Mouse (Mus musculus) hindbrain, embryonic 14.5 days (tissue): ENCODE measurements around the gene Bcl3. TPM values are rescaled to one million over a fixed set of nuclear protein-coding genes. Genes with fewer than 3 reads are reported as not detected.

Source experiments
- ATAC-seq: fragments of 200-750 bp; cut with Nextera tagmentation; 2 replicates; pipeline ENCODE4 v1.8.0; 2017; ENCODE audit warnings: moderate number of reproducible peaks, mild to moderate bottlenecking, moderate TSS enrichment, moderate library complexity; ENCODE audit not compliant: low FRiP score
- DNase-seq: peaks from one replicate; pipeline ENCODE4 v3.0.0-alpha.2; 2015; ENCODE audit warnings: low spot score
- H3K27ac ChIP-seq: fragments of 300-500 bp; sonication (generic); 2 replicates; pipeline ENCODE4 v1.5.1; 2014; ENCODE audit warnings: mild to moderate bottlenecking, moderate library complexity
- H3K27me3 ChIP-seq: fragments of 300-500 bp; sonication (generic); 2 replicates; pipeline ENCODE4 v1.6.1; 2014; ENCODE audit warnings: mild to moderate bottlenecking, low read length, mixed read lengths; ENCODE audit not compliant: control insufficient read depth, insufficient read depth
- H3K36me3 ChIP-seq: fragments of 300-500 bp; sonication (generic); replicated peaks from 2 replicates; pipeline ENCODE4 v1.6.1; 2014; ENCODE audit not compliant: control insufficient read depth, insufficient read depth
- H3K4me1 ChIP-seq: fragments of 300-500 bp; sonication (generic); replicated peaks from 2 replicates; pipeline ENCODE4 v1.6.1; 2014; ENCODE audit warnings: antibody characterized with exemption, low read length, mixed read lengths; ENCODE audit not compliant: control insufficient read depth, insufficient read depth
- H3K4me2 ChIP-seq: fragments of 300-500 bp; sonication (generic); replicated peaks from 2 replicates; pipeline ENCODE4 v1.6.1; 2014; ENCODE audit warnings: mild to moderate bottlenecking, moderate library complexity
- H3K4me3 ChIP-seq: fragments of 300-500 bp; sonication (generic); replicated peaks from 2 replicates; pipeline ENCODE4 v1.5.1; 2014; ENCODE audit warnings: mild to moderate bottlenecking, low read length
- H3K9ac ChIP-seq: fragments of 300-500 bp; sonication (generic); 2 replicates; pipeline ENCODE4 v1.6.1; 2014
- H3K9me3 ChIP-seq: fragments of 300-500 bp; sonication (generic); 2 replicates; pipeline ENCODE4 v1.6.1; 2016; ENCODE audit warnings: low read length; ENCODE audit not compliant: control insufficient read depth
- WGBS: fragments of 180-500 bp; shearing (Covaris S2); extraction: QIAGEN DNeasy Blood & Tissue Kit; methylation state at CpG from one replicate; pipeline ENCODE4 v1.1.7; 2014; 5-methylcytosine and 5-hydroxymethylcytosine counted together
- polyA plus RNA-seq: library from polyadenylated mRNA; unstranded; fragments of >200 nt; fragmentation: Nextera tagmentation; extraction: Ambion mirVana; gene quantifications from 2 replicates; pipeline ENCODE4 v1.2.1, GENCODE M21; 2014

Gene Bcl3
- polyA plus RNA-seq, 1 experiment from 2014 or later: 0.58 TPM

DNA sequence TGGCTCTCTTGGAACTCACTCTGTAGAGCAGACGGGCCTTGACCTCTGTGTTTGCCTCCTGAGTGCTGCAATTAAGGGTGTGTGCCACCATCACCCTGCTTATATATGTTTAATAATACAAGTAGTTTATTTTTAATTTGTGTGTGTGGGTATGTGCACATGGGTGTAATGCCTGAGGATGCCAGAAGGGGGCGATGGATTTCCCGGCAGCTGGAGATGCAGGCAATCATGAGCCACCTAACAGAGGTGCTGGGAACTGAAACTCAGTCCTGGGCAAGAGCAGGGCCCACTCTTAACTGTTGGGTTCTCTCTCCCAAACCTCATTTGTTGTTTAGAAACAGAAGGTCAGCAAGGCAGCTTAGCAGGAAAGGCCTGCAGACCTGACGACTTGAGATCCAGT, 42.7 kb downstream of the Bcl3 start:
- Histone ChIP-seq H3K36me3 (no peaks in the 10 kb centered on the region), H3K27me3 (no peaks in the 10 kb centered on the region), H3K9ac (no peak overlapping the region), H3K4me2 (no peak overlapping the region), H3K9me3 (no peaks in the 10 kb centered on the region), H3K4me3 (no peak overlapping the region), H3K27ac (no peak overlapping the region), H3K4me1 (no peaks in the 10 kb centered on the region)
- ATAC-seq (no peak), DNase-seq (no peak)
- WGBS: 77% methylated on average over 4 of the region's 4 CpGs

DNA sequence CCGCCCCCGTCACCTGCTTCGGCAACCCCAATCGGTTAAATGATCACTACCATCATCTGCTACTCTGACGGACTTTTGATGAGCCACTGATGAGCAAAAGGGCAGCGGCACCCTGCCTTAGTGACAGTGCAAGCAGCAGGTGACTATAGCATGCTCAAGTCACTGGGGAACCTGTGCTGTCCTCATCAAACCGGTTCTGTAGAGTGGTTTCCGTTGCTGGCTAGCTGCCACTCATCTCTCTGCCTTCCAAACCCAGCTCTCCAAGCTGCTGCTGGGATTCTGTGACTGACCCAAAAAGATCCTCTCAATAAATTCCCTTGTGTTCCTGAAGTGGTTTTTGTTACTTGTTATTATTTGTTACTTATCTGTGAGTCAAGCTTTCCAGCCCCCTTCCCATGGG, 43.9 kb downstream of the Bcl3 start:
- H3K9me3 ChIP-seq: no peaks in the 10 kb centered on the region
- H3K27me3 ChIP-seq: no peaks in the 10 kb centered on the region
- no peak overlapping the region for H3K9ac ChIP-seq
- H3K4me2 ChIP-seq: no peak overlapping the region
- DNase-seq (no peak), ATAC-seq (no peak)
- 86% methylated on average over 8 of the region's 8 CpGs for WGBS
- H3K4me3 ChIP-seq: no peak overlapping the region
- H3K27ac ChIP-seq: no peak overlapping the region
- no peaks in the 10 kb centered on the region for H3K36me3 ChIP-seq
- H3K4me1 ChIP-seq: no peaks in the 10 kb centered on the region

DNA sequence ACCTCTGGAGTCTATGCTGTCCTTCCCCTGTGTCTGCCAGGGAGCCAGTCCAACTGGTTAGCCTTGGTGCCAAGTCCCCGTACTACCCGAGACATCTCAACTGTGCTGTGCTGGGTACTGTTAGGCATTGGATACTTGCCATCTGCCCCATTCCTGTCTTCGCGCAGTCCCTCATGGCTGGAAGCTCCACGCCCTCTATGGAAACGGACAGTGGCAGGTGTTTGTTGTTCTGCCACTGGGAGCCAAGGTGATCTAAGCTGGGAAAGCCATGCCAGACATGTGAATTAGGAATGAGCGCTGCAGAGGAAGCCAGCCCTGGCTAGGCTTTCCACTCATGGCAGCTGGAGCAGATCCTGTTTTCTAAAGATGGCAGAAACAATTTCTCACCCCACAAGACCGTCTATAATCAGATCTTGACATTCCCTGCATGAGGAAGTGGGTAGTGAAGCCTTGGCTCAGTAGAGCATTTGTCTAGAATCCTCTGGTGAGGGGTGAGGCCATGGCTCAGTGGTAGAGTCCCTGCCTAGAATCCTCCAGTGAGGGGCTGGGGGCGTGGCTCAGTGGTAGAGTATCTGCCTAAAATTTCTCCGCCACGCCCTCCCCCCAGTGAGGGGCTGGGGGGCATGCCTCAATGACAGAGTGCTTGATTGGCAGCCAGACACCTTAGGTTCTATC, 45.4 kb downstream of the Bcl3 start:
- Histone ChIP-seq H3K4me3 (no peak overlapping the region), H3K4me2 (no peak overlapping the region), H3K36me3 (no peaks in the 10 kb centered on the region), H3K9me3 (no peaks in the 10 kb centered on the region), H3K27ac (no peak overlapping the region), H3K9ac (no peak overlapping the region), H3K4me1 (no peaks in the 10 kb centered on the region), H3K27me3 (no peaks in the 10 kb centered on the region)
- DNase-seq: no peak
- no peak for ATAC-seq
- WGBS: 90% methylated on average over 11 of the region's 11 CpGs

DNA sequence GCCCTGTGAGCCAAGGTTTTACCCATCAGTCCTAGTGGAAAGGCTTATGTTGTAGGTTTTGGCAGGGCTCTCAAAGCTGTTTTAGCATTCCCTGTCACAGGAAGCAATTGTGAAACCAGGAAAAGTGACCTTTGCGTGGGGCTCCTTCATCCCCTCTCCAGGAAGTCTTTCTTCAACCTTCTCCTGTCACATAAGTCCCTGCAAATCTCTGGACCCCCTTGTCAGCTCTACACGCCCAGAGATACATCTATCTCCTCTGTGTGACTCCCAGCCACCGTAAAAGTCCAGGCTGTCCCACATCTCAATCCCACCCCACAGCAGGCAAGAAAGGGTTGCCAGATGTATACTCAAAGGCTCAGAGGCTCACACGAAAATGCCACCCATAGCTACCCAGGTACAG, 50.9 kb downstream of the Bcl3 start:
- Histone ChIP-seq H3K27ac (no peak overlapping the region), H3K4me2 (no peak overlapping the region), H3K4me1 (peaks cover 6% of the 10 kb centered on the region), H3K27me3 (peaks cover 38% of the 10 kb centered on the region), H3K36me3 (no peaks in the 10 kb centered on the region), H3K4me3 (no peak overlapping the region), H3K9me3 (no peaks in the 10 kb centered on the region), H3K9ac (no peak overlapping the region)
- ATAC-seq (no peak), DNase-seq (no peak)
- 62% methylated on average over 4 of the region's 4 CpGs for WGBS

GRCm38 (mm10) chr7:19770984-19771391, 51.6 kb downstream of the Bcl3 start, which contains the start of gene Bcam:
Gene Bcam, minus strand, starts transcription at chr7:19771016.
- 1% methylated on average over 9 of the region's 9 CpGs for WGBS
- Histone ChIP-seq H3K36me3 (no peaks in the 10 kb centered on the region), H3K27ac (no peak within 1 kb of the TSS), H3K4me1 (peaks cover 6% of the 10 kb centered on the region), H3K9ac (peak within 1 kb of the TSS; percentile 59), H3K9me3 (no peaks in the 10 kb centered on the region), H3K4me3 (peak within 1 kb of the TSS; percentile 35), H3K27me3 (peaks cover 38% of the 10 kb centered on the region), H3K4me2 (peak within 1 kb of the TSS; percentile 68)
- ATAC-seq (peak; percentile 12; the same call in 1 of the 2 replicates), DNase-seq (no peak)

- Histone ChIP-seq H3K9ac (peak overlapping the region; percentile 59), H3K27me3 (peaks cover 38% of the 10 kb centered on the region), H3K27ac (no peak overlapping the region), H3K4me1 (peaks cover 6% of the 10 kb centered on the region), H3K9me3 (no peaks in the 10 kb centered on the region), H3K4me2 (peak overlapping the region; percentile 68), H3K36me3 (no peaks in the 10 kb centered on the region), H3K4me3 (peak overlapping the region; percentile 35)
- WGBS: under 1% methylated on average over 28 of the region's 28 CpGs
- DNase-seq: peak; percentile 68
- ATAC-seq: peak; percentile 79
These were observed 52.2 kb downstream of the Bcl3 start for GRCm38 (mm10) chr7:19770375-19770754.

DNA sequence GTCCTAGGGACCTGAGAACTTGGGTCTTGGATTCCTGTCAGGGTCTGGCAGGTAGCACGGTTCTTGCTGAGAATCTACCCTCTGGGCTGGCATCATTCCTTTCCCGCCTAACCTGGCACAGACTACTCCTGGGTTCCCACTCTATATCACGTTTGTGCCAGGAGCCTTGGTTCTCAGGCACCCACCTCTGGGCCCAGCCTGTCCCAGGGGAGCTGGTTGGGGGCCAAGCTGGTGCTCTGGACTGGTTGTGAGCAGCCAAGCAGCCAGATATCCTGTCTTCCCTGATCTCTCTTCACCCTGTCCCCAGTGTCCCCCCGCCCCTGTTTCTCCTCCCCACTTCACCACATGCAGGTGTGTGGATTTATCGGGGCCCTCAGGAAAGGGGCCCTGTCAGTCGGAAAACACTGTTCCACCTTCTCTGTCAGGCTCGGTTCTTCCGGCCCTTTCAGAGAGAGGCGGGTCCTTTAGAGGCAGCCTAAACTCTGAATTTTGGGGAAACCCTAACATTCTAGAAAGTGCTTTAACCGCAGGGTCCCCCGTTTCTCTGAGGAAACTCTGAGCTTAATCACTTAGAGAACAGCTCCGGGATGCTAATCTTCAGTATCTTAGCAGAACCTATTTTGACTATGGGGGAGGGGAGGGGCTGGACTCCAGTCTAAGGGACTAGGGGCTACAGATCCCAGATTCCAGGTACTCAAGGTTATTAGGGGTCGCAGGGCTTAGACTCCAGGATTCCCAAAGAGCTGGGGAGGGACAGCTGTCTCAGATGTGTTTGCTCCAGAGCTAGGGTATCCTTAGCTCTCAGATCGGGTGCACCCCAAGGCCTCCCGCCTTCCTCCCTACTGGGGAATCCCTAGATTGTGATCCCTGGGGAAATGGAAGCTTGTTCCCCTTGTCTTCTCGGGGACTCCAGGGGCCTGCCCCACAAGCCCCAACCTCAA, 52.9 kb downstream of the Bcl3 start:
- no peak overlapping the region for H3K27ac ChIP-seq
- peak overlapping the region; percentile 68 for H3K4me2 ChIP-seq
- peaks cover 38% of the 10 kb centered on the region for H3K27me3 ChIP-seq
- peak overlapping the region; percentile 35 for H3K4me3 ChIP-seq
- H3K9me3 ChIP-seq: no peaks in the 10 kb centered on the region
- H3K9ac ChIP-seq: peak overlapping the region; percentile 59
- peaks cover 6% of the 10 kb centered on the region for H3K4me1 ChIP-seq
- no peak for ATAC-seq
- whole genome bisulfite sequencing: 11% methylated on average over 16 of the region's 16 CpGs
- no peak for DNase-seq
- H3K36me3 ChIP-seq: no peaks in the 10 kb centered on the region

- no peak overlapping the region for H3K27ac ChIP-seq
- no peaks in the 10 kb centered on the region for H3K9me3 ChIP-seq
- 31% methylated on average over 4 of the region's 4 CpGs for WGBS
- DNase-seq (no peak), ATAC-seq (no peak)
- peaks cover 38% of the 10 kb centered on the region for H3K27me3 ChIP-seq
- no peak overlapping the region for H3K4me3 ChIP-seq
- H3K36me3 ChIP-seq: no peaks in the 10 kb centered on the region
- H3K4me2 ChIP-seq: no peak overlapping the region
- H3K9ac ChIP-seq: no peak overlapping the region
- H3K4me1 ChIP-seq: peaks cover 6% of the 10 kb centered on the region
These were observed 53.6 kb downstream of the Bcl3 start for GRCm38 (mm10) chr7:19769001-19769400.

- no peak for ATAC-seq
- H3K4me2 ChIP-seq: no peak overlapping the region
- WGBS: 69% methylated on average over 14 of the region's 14 CpGs
These were observed 54.3 kb downstream of the Bcl3 start for GRCm38 (mm10) chr7:19768251-19768650.

More at GRCm38 (mm10) chr7:19768251-19768650, 54.3 kb downstream of the Bcl3 start:
- Histone ChIP-seq H3K9ac (no peak overlapping the region), H3K27ac (no peak overlapping the region), H3K36me3 (no peaks in the 10 kb centered on the region), H3K27me3 (peaks cover 38% of the 10 kb centered on the region), H3K4me3 (no peak overlapping the region), H3K4me1 (peaks cover 6% of the 10 kb centered on the region), H3K9me3 (no peaks in the 10 kb centered on the region)
- no peak for DNase-seq
